Mouse (Mus musculus) forebrain, embryonic 11.5 days (tissue): ENCODE measurements around the gene Ano8. TPM values are rescaled to one million over a fixed set of nuclear protein-coding genes. Genes with fewer than 3 reads are reported as not detected.
"Not testable (repeated sequence)": the region's sequence is repeated elsewhere in the genome, so short reads cannot be mapped to it uniquely, and the experiment has no call there.

Source experiments
- ATAC-seq: fragments of 200-750 bp; cut with Nextera tagmentation; replicated peaks from 2 replicates; pipeline ENCODE4 v1.8.0; 2017; ENCODE audit warnings: moderate TSS enrichment; ENCODE audit not compliant: low FRiP score
- DNase-seq: peaks from one replicate; pipeline ENCODE4 v3.0.0-alpha.2; 2017; ENCODE audit warnings: low spot score
- H3K27ac ChIP-seq: fragments of 300-500 bp; sonication (generic); 2 replicates; pipeline ENCODE4 v1.5.1; 2014; ENCODE audit warnings: low read depth, low read length
- H3K27me3 ChIP-seq: fragments of 300-500 bp; sonication (generic); 2 replicates; pipeline ENCODE4 v1.6.1; 2014; ENCODE audit warnings: mild to moderate bottlenecking, low read length, mixed read lengths; ENCODE audit not compliant: control insufficient read depth, insufficient read depth
- H3K36me3 ChIP-seq: fragments of 300-500 bp; sonication (generic); 2 replicates; pipeline ENCODE4 v1.6.1; 2014; ENCODE audit warnings: mild to moderate bottlenecking, low read length, moderate library complexity, mixed read lengths; ENCODE audit not compliant: control insufficient read depth, insufficient read depth
- H3K4me1 ChIP-seq: fragments of 300-500 bp; sonication (generic); replicated peaks from 2 replicates; pipeline ENCODE4 v1.6.1; 2014; ENCODE audit warnings: low read length, mixed read lengths; ENCODE audit not compliant: control insufficient read depth, insufficient read depth
- H3K4me2 ChIP-seq: fragments of 300-500 bp; sonication (generic); 2 replicates; pipeline ENCODE4 v1.6.1; 2014; ENCODE audit warnings: low read depth, mild to moderate bottlenecking, low read length, moderate library complexity, mixed read lengths; ENCODE audit not compliant: severe bottlenecking
- H3K4me3 ChIP-seq: fragments of 300-500 bp; sonication (generic); 2 replicates; pipeline ENCODE4 v1.5.1; 2014; ENCODE audit warnings: low read depth, low read length
- H3K9ac ChIP-seq: fragments of 300-500 bp; sonication (generic); 2 replicates; pipeline ENCODE4 v1.6.1; 2014; ENCODE audit warnings: low read length
- H3K9me3 ChIP-seq: fragments of 300-500 bp; sonication (generic); 2 replicates; pipeline ENCODE4 v1.6.1; 2016; ENCODE audit warnings: low read length, mixed read lengths; ENCODE audit not compliant: control insufficient read depth
- WGBS: fragments of 180-500 bp; shearing (Covaris S2); extraction: QIAGEN DNeasy Blood & Tissue Kit; methylation state at CpG from one replicate; pipeline ENCODE4 v1.1.7; 2014; 5-methylcytosine and 5-hydroxymethylcytosine counted together
- polyA plus RNA-seq: library from polyadenylated mRNA; unstranded; fragments of >200 nt; fragmentation: Nextera tagmentation; extraction: Ambion mirVana; gene quantifications from 2 replicates; pipeline ENCODE4 v1.2.1, GENCODE M21; 2014

The Ano8 gene
- polyA plus RNA-seq, 1 experiment from 2014 or later, result 5.7 TPM

- Histone ChIP-seq H3K4me1 (no peaks in the 10 kb centered on the region), H3K9ac (no peak overlapping the region), H3K36me3 (no peaks in the 10 kb centered on the region), H3K4me2 (no peak overlapping the region), H3K27me3 (no peaks in the 10 kb centered on the region), H3K27ac (no peak overlapping the region), H3K9me3 (no peaks in the 10 kb centered on the region), H3K4me3 (no peak overlapping the region)
- WGBS, result 87% methylated on average over 2 of the region's 2 CpGs
- ATAC-seq (no peak), DNase-seq (no peak)
Observed at GRCm38 (mm10) chr8:71452669-71453068, 33.1 kb downstream of the Ano8 start.

- ATAC-seq, result no peak
- Histone ChIP-seq H3K27me3 (no peaks in the 10 kb centered on the region), H3K9ac (no peak overlapping the region), H3K27ac (no peak overlapping the region), H3K36me3 (no peaks in the 10 kb centered on the region), H3K4me1 (no peaks in the 10 kb centered on the region), H3K9me3 (no peaks in the 10 kb centered on the region), H3K4me2 (no peak overlapping the region), H3K4me3 (no peak overlapping the region)
- DNase-seq, result no peak
- WGBS, result 58% methylated on average over 11 of the region's 11 CpGs
Observed at GRCm38 (mm10) chr8:71451777-71452176, 34.0 kb downstream of the Ano8 start.

GRCm38 (mm10) chr8:71451337-71451736, 34.4 kb downstream of the Ano8 start:
- no peak for ATAC-seq
- Histone ChIP-seq H3K27me3 (no peaks in the 10 kb centered on the region), H3K27ac (no peak overlapping the region), H3K36me3 (no peaks in the 10 kb centered on the region), H3K9me3 (no peaks in the 10 kb centered on the region), H3K4me2 (no peak overlapping the region), H3K4me1 (no peaks in the 10 kb centered on the region), H3K4me3 (no peak overlapping the region), H3K9ac (no peak overlapping the region)
- DNase-seq, result no peak
- 65% methylated on average over 4 of the region's 4 CpGs for WGBS

GRCm38 (mm10) chr8:71445096-71445495, 40.7 kb downstream of the Ano8 start:
- Histone ChIP-seq H3K4me1 (0 out of 2 replicates have a peak, but pooled peaks cover 2% of the 10 kb centered on the region), H3K27ac (no peak overlapping the region), H3K36me3 (no peaks in the 10 kb centered on the region), H3K9me3 (no peaks in the 10 kb centered on the region), H3K4me3 (no peak overlapping the region), H3K9ac (no peak overlapping the region), H3K27me3 (peaks cover 3% of the 10 kb centered on the region; the same call in 1 of the 2 replicates), H3K4me2 (no peak overlapping the region)
- ATAC-seq (no peak), DNase-seq (no peak)
- WGBS, result 86% methylated on average over 7 of the region's 7 CpGs

GRCm38 (mm10) chr8:71441404-71441803, 44.4 kb downstream of the Ano8 start:
- Histone ChIP-seq H3K9me3 (no peaks in the 10 kb centered on the region), H3K36me3 (no peaks in the 10 kb centered on the region), H3K9ac (no peak overlapping the region), H3K4me1 (0 out of 2 replicates have a peak, but pooled peaks cover 2% of the 10 kb centered on the region), H3K4me3 (no peak overlapping the region), H3K4me2 (no peak overlapping the region), H3K27ac (no peak overlapping the region), H3K27me3 (peaks cover 3% of the 10 kb centered on the region; the same call in 1 of the 2 replicates)
- ATAC-seq (no peak), DNase-seq (no peak)
- WGBS, result under 1% methylated on average over 7 of the region's 7 CpGs

GRCm38 (mm10) chr8:71437041-71437440, 48.7 kb downstream of the Ano8 start:
- H3K4me3 ChIP-seq, result no peak overlapping the region
- H3K27ac ChIP-seq, result no peak overlapping the region
- H3K9ac ChIP-seq, result no peak overlapping the region
- 61% methylated on average over 3 of the region's 3 CpGs for WGBS
- H3K4me2 ChIP-seq, result no peak overlapping the region
- DNase-seq (no peak), ATAC-seq (no peak)
- peaks cover 1% of the 10 kb centered on the region; the same call in 1 of the 2 replicates for H3K27me3 ChIP-seq
- H3K36me3 ChIP-seq, result no peaks in the 10 kb centered on the region
- H3K9me3 ChIP-seq, result no peaks in the 10 kb centered on the region
- H3K4me1 ChIP-seq, result 0 out of 2 replicates have a peak, but pooled peaks cover 2% of the 10 kb centered on the region

- 76% methylated on average over 1 of the region's 1 CpGs for WGBS
- H3K36me3 ChIP-seq, H3K4me1 ChIP-seq, H3K9ac ChIP-seq, H3K27ac ChIP-seq, ATAC-seq, H3K4me2 ChIP-seq, H3K27me3 ChIP-seq, H3K9me3 ChIP-seq, DNase-seq, H3K4me3 ChIP-seq: not testable (repeated sequence)
Observed at GRCm38 (mm10) chr8:71432935-71433334, 52.8 kb downstream of the Ano8 start.

Other genes starting within 250 kb of the Ano8 start
- gene Myo9b, start 213.2 kb downstream of the Ano8 start, polyA plus RNA-seq, result 24.3 and 32.5 TPM in 2 replicates
- gene Haus8, start 213.0 kb downstream of the Ano8 start, polyA plus RNA-seq, result 61.0 and 66.8 TPM in 2 replicates
- 69.3 and 82.5 TPM in 2 replicates for gene Use1, start 119.1 kb downstream of the Ano8 start, polyA plus RNA-seq
- gene Ocel1, start 114.7 kb downstream of the Ano8 start, polyA plus RNA-seq, result 2.9 and 3.3 TPM in 2 replicates
- gene Nr2f6, start 104.0 kb downstream of the Ano8 start, polyA plus RNA-seq, result 49.1 and 51.4 TPM in 2 replicates
- 4.2 and 4.5 TPM in 2 replicates for gene Ushbp1, start 90.2 kb downstream of the Ano8 start, polyA plus RNA-seq
- gene Babam1, start 89.1 kb downstream of the Ano8 start, polyA plus RNA-seq, result 106 and 119 TPM in 2 replicates
- 38.7 and 42.2 TPM in 2 replicates for gene Ankle1, start 80.0 kb downstream of the Ano8 start, polyA plus RNA-seq
- 76.6 and 76.7 TPM in 2 replicates for gene Abhd8, start 22.3 kb downstream of the Ano8 start, polyA plus RNA-seq
- 186 TPM in 2 replicates for gene Mrpl34, start 21.0 kb downstream of the Ano8 start, polyA plus RNA-seq
- gene Dda1, start 16.8 kb downstream of the Ano8 start, polyA plus RNA-seq, result 133 and 146 TPM in 2 replicates
- gene Gtpbp3, start 2.1 kb upstream of the Ano8 start, polyA plus RNA-seq, result 7.9 and 10.8 TPM in 2 replicates
- gene Plvap, start 25.8 kb upstream of the Ano8 start, polyA plus RNA-seq, result 42.5 and 43.4 TPM in 2 replicates
- 0.29 TPM in 1 of 2 replicates, not detected in the other for gene Ccdc194, start 39.7 kb upstream of the Ano8 start, polyA plus RNA-seq
- gene Bst2, start 51.5 kb upstream of the Ano8 start, polyA plus RNA-seq, result 3.1 and 4.9 TPM in 2 replicates
- gene Mvb12a, start 57.0 kb upstream of the Ano8 start, polyA plus RNA-seq, result 50.1 and 62.8 TPM in 2 replicates
- gene Tmem221, start 72.9 kb upstream of the Ano8 start, polyA plus RNA-seq, result 0.15 TPM in 1 of 2 replicates, not detected in the other
- gene Nxnl1, start 80.6 kb upstream of the Ano8 start, polyA plus RNA-seq, result not detected in 2 replicates
- 18.4 and 19.1 TPM in 2 replicates for gene Slc27a1, start 82.9 kb upstream of the Ano8 start, polyA plus RNA-seq
- 218 and 238 TPM in 2 replicates for gene Pgls, start 106.2 kb upstream of the Ano8 start, polyA plus RNA-seq
- gene Fam129c, start 111.7 kb upstream of the Ano8 start, polyA plus RNA-seq, result 3.2 and 4.3 TPM in 2 replicates
- gene Colgalt1, start 125.0 kb upstream of the Ano8 start, polyA plus RNA-seq, result 41.8 and 48.6 TPM in 2 replicates
- 6.5 and 6.6 TPM in 2 replicates for gene Unc13a, start 185.8 kb upstream of the Ano8 start, polyA plus RNA-seq
- 2.3 TPM in 2 replicates for gene Jak3, start 190.3 kb upstream of the Ano8 start, polyA plus RNA-seq
- gene Insl3, start 203.3 kb upstream of the Ano8 start, polyA plus RNA-seq, result not detected in 2 replicates
- gene B3gnt3, start 215.8 kb upstream of the Ano8 start, polyA plus RNA-seq, result 0.51 and 0.64 TPM in 2 replicates
- gene Fcho1, start 239.8 kb upstream of the Ano8 start, polyA plus RNA-seq, result 21.3 and 23.2 TPM in 2 replicates